19 mouse cellular contexts compared by ENCODE assay signal in genomic region chr6:91362756-91363155, GRCm38 (mm10). TPM values are rescaled to one million over a fixed set of nuclear protein-coding genes. Genes with fewer than 3 reads are reported as not detected.
"Had no signal": no experiment of that assay in that cellular context is flagged by ENCODE, and none has a peak within 500 bp of the region (broad histone marks: within the 10 kb centered on the region; RNA-seq: fewer than 3 reads in every experiment).

No protein-coding gene starts in this region.

- H3K4me3 ChIP-seq: limb, embryonic 12.5 days; limb, embryonic 15.5 days; midbrain, embryonic 13.5 days had no signal

- DNase-seq: kidney, postnatal 14 days; kidney, postnatal 4 days; left cerebral cortex, postnatal 4 days; liver, postnatal 0 days; lung, embryonic 14.5 days; right cerebral cortex, adult 18-20 months; right cerebral cortex, postnatal 14 days; right cerebral cortex, postnatal 4 days; thymus, adult 2 months; thymus, postnatal 14 days; thymus, postnatal 4 days had no signal

- H3K27me3 ChIP-seq: limb, embryonic 12.5 days; limb, embryonic 15.5 days; midbrain, embryonic 13.5 days had no signal

- H3K27ac ChIP-seq: limb, embryonic 12.5 days; limb, embryonic 15.5 days; liver, embryonic 14.5 days; macrophage; midbrain, embryonic 13.5 days; stomach, postnatal 0 days had no signal

- H3K4me1 ChIP-seq: limb, embryonic 15.5 days had no signal

RNA-seq across cellular contexts. Expression of gene Wnt7a, which starts 48.4 kb away (rescaled TPM):
- total RNA-seq: megakaryocyte, adult 5-6 weeks had no signal
- polyA plus RNA-seq: liver, embryonic 14.5 days; macrophage; stomach, embryonic 14.5 days; stomach, postnatal 0 days had no signal
